Mouse (Mus musculus) spleen, adult 2 months (tissue): ENCODE measurements around the gene Jup.

Experiments
- CTCF ChIP-seq: fragments of 200-500 bp; IDR thresholded peaks from 2 replicates; pipeline ENCODE4 v1.5.1; 2011; ENCODE audit warnings: mild to moderate bottlenecking, inconsistent platforms; ENCODE audit not compliant: insufficient read depth, insufficient read length, insufficient replicate concordance; ENCODE audit errors: extremely low read depth
- POLR2A ChIP-seq: fragments of 200-500 bp; IDR thresholded peaks from 2 replicates; pipeline ENCODE4 v1.6.1; 2011; ENCODE audit warnings: low read depth, low read length, inconsistent platforms

- TF ChIP-seq CTCF (no peak), POLR2A (no peak)
These were observed 26.3 kb upstream of the Jup start for GRCm38 (mm10) chr11:100423836-100424235.
